Mouse (Mus musculus): ENCODE measurements around the gene Cd5l. TPM values are rescaled to one million over a fixed set of nuclear protein-coding genes. Genes with fewer than 3 reads are reported as not detected.

Cd5l gene
- 1.2 and 1.6 TPM in 2 replicates for polyA plus RNA-seq (2015; fragmentation: Nextera tagmentation; extraction: Ambion mirVana)

DNA sequence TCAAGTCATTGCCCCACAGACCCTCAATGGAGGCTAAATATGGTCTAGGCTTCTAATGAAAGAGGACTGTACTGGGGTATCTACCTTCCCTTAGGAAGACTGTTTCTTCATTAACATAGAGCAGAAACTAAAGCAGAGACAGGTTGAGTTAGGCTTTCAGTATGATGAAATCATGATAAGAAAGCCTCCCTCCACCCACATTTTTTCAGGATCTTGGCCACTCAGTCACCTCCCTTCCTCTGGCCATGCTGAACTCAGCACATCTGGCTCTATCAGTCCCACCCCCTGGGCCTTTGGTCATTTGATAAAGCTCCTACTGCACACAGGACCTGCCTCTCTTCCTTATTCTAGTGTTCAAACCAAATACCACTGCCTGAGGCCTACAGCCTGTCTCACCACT, at the start of gene Cd5l:
TSS of gene Cd5l (plus strand) at position 301 of the 400 bp plus-strand sequence.

DNA sequence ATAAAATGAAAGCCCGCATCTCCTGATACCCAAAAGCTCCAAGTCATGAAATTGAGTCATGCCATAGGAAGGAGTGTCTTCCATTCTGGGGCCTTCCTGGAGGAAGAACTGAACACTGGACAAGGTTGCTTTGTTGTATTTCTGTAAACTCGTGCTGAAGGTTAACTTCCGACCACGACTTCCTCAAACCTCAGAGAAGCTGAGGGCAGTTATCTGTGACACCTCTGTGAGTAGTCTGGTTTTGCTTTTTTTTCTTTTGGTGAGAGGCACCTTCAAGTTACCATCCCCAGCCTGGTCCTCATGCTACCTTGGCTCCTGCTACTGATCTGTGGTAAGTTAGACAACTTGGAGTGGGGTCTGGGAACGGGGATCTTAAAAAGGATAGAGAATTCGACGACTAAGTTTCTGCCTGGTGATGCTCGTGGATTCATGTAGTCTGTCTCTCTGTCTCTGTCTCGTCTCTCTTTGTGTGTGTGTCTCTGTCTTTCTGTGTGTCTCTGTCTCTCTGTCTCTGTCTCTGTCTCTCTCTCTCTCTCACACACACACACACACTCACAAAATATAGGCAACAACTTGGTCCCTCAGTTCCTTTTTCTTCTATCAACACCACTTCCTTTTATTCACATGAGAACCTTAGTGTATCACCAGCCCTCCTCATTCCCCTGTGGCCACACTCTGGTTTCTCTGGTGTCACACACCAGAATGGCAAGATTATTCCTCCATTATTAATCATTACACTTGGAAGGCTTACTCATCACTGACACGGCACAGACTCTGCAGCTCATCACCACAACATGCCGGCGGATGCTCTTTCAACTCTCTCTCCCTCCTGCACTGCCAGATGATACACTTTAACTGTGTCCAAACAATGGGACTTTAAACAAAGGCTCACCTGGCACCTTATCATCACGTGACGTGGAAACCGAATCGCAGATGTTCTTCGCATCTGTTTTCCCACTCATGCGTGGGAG, 18.8 kb downstream of the Cd5l start, which contains the start of gene Fcrl1:
TSS of gene Fcrl1 (plus strand) at position 193 of the 971 bp plus-strand sequence.

Other genes starting within 250 kb of the Cd5l start
- gene Kirrel, start 183.1 kb upstream of the Cd5l start, polyA plus RNA-seq (2015; fragmentation: Nextera tagmentation; extraction: Ambion mirVana), result 4.3 and 4.5 TPM in 2 replicates
- 0.55 and 0.64 TPM in 2 replicates for gene Fcrls, start 94.1 kb upstream of the Cd5l start, polyA plus RNA-seq (2015; fragmentation: Nextera tagmentation; extraction: Ambion mirVana)
- gene Fcrl1, start 18.5 kb downstream of the Cd5l start, polyA plus RNA-seq (2015; fragmentation: Nextera tagmentation; extraction: Ambion mirVana), result 2.2 and 2.8 TPM in 2 replicates
- not detected in 2 replicates for gene Fcrl5, start 77.9 kb downstream of the Cd5l start, polyA plus RNA-seq (2015; fragmentation: Nextera tagmentation; extraction: Ambion mirVana)
- 4.9 and 6.7 TPM in 2 replicates for gene Etv3, start 167.5 kb downstream of the Cd5l start, polyA plus RNA-seq (2015; fragmentation: Nextera tagmentation; extraction: Ambion mirVana)